Mouse (Mus musculus): Measurements from ENCODE around the gene Zfp335.
A peak's percentile ranks its signal among the peaks of the same experiment; 100 is the strongest.
"Not testable (repeated sequence)": the region's sequence is repeated elsewhere in the genome, so short reads cannot be mapped to it uniquely, and the experiment has no call there.

The Zfp335 gene

DNA sequence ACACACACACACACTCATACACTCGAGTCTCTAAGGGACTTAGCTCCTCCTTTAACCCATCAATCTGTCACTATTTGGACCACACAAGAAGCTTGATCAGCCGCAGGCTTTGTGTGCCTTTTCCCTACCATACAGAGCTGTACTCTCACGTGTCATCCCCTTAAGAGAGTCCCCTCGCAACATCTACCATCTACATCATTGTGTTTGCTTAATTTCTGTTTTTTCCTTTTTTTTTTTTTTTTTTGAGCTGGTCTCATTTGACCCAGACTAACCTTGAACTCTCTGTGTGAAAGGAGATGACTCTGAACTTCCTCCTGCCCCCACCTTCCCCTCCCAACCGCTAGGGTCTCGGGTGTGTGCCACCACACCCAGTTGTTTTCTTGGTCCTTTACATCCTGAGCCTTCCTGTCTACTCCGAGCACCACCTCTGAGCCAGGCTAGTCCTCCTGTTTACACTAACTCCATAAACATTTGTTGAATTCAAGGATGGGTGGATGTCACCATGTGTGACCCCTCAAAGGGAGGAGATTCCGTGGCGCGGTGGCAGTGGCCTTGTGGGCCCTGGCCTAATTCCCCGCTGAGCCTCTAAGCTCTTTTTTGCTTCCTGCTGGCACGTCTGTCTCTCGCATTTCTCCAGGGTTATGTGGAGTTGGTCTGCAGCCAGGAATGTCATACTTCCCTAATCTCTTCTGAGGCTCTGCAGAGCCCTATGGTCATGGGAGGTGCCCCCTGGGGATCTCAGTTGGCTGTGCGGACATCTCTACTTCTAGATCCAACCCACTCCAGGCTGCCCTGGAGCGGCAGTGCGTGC, 44.6 kb downstream of the Zfp335 start:
- DNase-seq (ENCODE audit: low spot score) = peak; percentile 54

DNA sequence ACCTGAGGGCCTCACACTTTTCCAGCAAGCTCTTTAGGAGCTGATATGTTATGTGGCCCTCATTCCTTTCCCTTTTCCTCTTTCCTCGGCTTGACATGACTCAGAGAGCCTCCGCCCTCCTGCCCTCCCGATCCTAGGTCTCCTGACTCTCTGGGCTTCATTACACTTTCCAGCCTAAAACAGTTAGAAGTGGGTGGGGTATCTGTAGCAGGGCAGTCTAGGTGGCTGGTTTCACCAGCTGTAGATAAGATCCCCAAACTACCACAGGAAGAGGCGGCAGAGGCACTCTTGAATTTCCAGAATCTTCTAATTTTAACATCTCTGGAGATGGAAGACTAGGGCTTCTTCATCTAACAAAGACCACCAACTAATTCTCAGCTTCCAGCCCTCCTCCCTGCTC, 47.0 kb downstream of the Zfp335 start:
- no peak for DNase-seq (ENCODE audit: low spot score)

DNA sequence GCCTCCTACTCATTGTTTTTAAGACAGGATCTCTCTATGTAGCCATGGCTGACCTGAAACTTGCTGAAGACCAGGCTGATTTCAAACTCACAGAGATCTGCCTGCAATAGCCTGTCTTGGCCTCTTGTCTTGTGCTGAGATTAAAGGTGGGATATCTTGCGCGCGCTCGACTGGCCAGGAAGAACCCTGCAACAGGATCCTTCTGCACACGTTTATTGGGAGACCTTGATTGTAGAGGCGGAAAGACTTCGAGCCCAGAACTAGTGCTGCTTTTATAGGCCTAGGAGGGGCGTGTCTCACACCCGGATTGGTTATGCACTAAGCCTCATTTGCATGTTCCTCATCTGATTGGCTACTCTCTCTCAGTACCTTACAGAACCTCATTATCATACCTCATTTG, 48.1 kb downstream of the Zfp335 start:
- not testable (repeated sequence) for DNase-seq (ENCODE audit: low spot score)

DNA sequence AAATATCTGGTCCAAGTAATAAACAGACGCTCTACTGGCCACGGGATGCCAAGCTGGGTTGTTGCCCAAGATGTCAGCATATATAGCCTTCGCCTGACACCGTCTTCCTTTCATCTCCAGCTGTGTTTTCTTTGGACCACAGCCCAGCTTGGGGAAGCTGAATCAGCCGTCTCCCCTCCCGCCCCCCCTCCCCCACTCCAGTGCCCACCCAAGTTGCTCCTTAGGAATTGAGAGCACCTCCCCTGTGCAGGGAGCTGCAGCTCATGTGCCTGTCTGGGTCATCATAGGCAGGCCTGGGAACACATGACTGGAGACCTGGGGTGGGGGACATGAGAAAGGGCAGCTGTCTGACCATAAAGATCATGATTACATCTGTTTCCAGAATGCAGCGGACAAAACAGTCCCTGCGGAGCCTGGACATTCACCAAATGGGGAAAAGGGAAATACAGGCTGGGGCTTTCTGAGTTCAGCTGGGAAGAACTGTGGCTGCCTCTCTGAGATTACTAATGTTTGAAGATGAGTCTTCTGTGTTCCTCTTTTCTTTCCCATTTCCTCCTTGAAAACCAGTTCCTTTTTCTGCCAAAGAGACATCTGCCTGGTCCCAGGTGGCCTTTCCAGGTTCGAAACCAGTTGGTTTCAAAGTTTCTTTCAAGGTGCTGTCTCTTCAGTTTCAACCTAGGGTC, 49.2 kb downstream of the Zfp335 start:
- DNase-seq (ENCODE audit: low spot score) = no peak

DNA sequence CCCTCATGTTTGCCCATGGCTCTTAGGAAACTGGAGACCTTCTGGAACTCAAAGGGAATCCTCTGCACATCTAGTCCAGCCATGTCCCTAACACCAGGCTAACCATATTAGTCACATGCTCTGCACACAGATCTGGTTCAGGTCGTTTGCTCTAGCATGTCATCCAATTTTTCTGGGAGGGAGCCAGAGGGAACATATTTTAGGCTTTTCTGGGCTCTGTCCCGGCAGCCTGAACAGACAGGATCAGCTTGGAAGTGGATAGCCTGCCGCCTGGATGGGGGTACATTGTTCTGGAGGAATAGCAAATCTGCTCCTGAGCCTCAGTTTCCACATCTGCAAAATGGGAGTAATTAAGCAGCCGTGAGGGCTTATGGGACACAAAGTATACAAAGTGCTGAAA, 50.5 kb downstream of the Zfp335 start:
- DNase-seq (ENCODE audit: low spot score) = no peak

DNA sequence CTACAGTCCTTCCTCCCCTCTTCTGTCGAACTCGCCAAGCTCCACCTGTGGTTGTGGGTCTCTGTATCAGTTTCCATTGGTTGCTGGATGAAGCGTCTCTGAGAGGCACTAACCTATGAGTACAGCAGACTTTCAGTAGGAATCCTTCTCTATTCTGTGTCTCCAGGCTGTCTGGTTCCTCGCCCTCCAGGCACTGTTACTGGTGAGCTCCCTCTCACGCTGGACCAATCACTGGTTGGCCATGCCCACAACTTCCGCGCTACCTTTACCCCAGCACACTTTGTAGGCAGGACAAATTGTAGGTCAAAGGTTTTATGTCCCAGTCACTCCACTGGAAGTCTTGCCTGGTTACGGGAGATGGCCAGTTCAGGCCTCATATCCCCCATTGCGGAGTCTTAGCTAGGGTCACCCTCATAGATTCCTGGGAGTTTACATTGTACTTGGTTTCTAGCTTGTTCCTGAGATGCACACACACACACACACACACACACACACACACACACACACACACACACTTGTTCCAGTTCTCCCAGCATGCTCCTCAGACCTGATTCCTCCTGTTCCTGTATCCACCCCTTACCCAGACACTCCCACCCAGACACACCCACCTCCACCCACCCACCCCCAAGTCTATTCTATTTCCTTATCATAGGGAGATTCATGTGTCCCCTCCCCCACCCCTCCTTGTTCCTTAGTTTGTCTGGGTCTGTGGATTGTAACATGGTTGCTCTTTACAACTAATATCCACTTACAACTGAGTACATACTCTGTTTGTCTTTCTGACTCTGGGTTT, 51.7 kb downstream of the Zfp335 start:
- DNase-seq (ENCODE audit: low spot score) = no peak

DNA sequence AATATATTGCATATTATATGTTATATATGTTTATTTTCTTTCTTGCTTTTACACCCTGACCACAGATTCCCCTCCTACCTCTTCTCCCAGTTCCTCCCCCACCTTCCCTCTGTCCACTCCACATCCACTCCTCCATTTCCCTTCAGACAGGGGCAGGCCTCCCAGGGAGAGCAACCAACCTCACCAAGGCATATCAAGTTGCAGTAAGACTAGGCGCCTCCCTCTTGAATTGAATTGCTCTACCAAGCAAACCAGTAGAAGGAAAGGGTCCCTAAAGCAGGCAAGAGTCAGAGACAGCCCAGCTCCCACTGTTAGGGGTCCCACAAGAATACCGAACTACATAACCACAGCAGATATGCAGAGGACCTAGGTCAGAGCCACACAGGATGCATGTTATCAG, 52.4 kb downstream of the Zfp335 start:
- DNase-seq (ENCODE audit: low spot score) = no peak

DNA sequence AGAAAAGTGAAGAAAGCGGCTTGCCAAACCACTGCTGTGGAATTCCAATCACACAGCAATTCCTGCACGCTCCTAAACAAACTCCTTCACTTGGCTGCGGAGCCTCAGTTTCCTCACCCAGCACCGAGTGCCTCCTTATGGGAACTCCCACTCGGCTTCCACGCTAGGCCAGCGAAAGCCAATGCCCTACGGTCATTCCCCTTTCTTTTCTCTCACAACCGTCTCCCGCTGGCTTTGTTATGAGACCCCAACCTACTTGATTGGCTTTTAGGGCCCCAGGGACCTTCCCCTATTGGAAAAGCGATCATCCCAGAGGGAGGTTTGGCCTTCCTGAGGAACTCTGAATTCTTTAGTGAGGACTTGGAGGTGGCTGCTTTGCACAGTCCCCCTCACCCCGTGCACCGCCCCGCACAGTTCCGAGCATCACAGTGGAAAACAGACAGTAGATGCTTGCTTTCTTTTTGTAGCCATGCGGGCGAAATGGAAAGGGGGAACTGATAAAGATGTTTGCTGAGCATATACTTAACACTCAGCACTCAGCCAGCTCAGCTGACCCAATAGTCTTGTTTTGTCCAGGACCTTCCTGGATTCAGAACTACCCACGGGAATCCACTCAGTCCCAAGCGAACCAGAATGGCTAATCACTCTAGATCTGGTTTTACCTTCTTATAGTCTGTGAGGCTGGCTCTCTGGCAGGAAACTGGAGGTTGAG, 53.6 kb downstream of the Zfp335 start:
- no peak for DNase-seq (ENCODE audit: low spot score)

DNA sequence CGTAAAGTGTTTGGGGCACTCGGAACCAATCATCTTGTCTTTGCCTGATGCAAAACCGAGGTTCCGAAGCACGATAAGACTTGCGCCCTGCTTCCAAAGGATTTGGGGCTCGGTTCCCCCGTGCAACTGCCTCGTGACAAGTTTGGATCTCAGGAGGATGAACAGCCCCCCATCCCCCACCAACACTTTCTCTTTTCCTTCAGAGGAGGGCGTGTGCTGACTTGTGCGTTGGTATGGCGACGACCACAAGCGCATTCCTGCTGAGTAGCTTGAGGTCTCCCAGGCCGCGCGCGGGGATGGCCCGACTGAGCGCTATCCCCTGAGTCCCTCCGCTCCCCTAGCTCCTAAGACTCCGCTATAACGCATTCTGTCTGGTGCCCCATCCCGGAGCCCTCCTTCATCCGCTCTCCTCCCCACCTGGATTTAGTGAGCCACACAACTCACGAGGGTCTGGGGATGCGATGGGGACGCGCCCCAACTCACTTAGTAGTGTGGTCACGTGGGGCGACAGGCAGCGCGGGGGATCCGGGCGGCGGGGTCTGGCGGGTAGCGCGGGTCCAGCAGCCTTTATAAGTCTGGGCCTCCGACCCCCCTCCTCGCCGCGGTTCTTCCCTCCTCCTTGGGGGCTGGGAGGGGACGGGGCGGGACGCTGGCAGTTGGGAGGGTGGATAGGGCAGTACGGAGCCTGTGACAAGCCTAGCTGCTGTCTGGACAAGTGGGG, 54.3 kb downstream of the Zfp335 start, which contains the start of gene Pltp:
Pltp (minus strand) TSS at position 611 of the 721 bp plus-strand sequence.
- peak; percentile 59 for DNase-seq (ENCODE audit: low spot score)

DNA sequence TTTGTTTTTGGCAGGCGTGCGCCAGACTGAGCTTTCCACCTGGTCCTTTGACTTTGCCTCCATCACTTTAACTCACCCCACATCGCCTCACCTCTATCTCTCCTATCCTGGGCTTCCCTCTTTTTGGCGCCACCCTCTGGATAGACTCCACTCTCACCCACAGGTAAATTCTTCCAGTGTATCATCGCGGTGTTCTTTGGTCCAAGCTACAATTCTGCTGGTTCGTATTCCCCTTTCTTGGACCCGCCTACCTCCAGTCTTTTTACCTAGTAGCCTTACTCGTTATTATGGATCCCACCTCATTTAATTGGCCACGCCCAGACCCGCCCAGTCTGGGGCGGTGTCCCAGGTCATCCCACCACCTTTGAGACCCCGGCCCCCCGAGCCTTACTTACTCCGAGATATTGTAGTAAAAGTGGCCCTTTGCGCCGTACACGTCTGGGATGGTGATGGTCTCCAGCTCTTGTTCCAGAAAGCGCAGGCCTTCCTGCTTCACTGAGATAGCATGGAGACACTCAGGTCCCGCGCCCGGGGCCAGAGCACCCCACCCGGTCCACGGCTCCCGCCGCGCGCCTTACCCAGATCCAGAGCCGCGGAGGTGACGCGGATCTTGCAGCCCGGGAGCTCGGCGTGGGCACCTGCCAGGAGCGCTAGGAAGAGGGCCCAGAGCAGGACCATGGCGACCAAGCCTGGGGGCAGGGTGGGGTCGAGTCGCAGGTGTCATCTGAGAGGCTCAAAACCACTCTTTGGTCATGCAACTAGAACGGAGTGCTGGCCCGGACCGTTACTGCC, 55.1 kb downstream of the Zfp335 start:
- DNase-seq (ENCODE audit: low spot score) = peak; percentile 10

DNA sequence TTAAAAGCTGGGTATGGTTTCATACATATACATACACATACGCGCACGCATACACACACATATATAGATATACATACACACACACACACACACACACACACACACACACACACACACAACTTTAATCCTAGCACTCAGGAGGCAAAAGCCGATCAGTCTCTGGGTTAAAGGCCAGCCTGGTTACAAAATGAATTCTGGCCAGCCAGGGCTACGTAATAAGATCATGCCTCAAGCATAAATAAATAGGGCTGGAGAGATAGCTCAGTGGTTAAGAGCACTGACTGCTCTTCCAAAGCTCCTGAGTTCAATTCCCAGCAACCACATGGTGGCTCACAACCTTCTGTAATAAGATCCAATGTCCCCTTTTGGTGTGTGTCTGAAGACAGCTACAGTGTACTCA, 56.0 kb downstream of the Zfp335 start:
- DNase-seq (ENCODE audit: low spot score) = not testable (repeated sequence)

DNA sequence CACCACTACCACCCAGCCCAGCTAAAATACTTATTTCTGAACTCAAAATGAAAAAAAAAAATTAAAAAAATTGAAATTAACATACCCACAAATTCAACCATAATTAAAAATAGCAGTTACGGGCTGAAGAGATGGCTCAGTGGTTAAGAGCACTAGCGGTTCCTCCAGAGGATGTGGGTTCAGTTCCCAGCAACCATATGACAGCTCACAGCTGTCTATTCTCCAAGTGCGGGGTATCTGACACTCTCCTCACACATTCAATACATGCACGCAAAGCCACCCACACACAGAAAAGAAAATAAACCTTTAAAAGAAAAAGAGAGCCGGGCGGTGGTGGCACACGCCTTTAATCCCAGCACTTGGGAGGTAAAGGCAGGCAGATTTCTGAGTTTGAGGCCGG, 61.5 kb downstream of the Zfp335 start:
- DNase-seq (ENCODE audit: low spot score) = peak; percentile 65

DNA sequence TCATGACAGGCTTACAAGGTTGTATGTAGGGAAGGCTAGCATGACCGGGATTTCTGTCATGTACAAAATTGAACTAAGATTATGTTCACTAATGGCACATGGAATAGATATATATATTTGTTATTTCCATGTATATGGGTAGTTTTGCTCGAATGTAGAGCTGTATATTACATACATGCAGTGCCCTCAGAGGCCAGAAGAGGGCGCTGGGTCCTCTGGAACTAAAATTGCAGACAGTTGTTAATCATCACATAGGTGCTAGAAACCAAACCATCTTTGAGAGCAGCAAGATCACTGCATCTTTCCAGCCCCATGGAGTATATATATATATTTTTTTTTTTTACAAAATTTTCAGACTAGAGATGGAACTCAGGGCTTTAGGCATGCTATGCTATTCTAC, 65.8 kb downstream of the Zfp335 start:
- peak; percentile 32 for DNase-seq (ENCODE audit: low spot score)

Measured in T-cell, adult 2 months (primary cell).